Mouse (Mus musculus) central nervous system, embryonic 18 days (tissue): ENCODE results near the gene Sephs1. TPM values are rescaled to one million over a fixed set of nuclear protein-coding genes. Genes with fewer than 3 reads are reported as not detected.

Source experiments
- polyA plus RNA-seq: library from polyadenylated mRNA; depleted of rRNA; stranded (reverse); fragments of >200 nt; gene quantifications from 2 replicates; pipeline ENCODE4 v1.2.3, GENCODE M21; 2012; rRNA removed

Gene Sephs1
- polyA plus RNA-seq: 53.7 and 54.5 TPM in 2 replicates

DNA sequence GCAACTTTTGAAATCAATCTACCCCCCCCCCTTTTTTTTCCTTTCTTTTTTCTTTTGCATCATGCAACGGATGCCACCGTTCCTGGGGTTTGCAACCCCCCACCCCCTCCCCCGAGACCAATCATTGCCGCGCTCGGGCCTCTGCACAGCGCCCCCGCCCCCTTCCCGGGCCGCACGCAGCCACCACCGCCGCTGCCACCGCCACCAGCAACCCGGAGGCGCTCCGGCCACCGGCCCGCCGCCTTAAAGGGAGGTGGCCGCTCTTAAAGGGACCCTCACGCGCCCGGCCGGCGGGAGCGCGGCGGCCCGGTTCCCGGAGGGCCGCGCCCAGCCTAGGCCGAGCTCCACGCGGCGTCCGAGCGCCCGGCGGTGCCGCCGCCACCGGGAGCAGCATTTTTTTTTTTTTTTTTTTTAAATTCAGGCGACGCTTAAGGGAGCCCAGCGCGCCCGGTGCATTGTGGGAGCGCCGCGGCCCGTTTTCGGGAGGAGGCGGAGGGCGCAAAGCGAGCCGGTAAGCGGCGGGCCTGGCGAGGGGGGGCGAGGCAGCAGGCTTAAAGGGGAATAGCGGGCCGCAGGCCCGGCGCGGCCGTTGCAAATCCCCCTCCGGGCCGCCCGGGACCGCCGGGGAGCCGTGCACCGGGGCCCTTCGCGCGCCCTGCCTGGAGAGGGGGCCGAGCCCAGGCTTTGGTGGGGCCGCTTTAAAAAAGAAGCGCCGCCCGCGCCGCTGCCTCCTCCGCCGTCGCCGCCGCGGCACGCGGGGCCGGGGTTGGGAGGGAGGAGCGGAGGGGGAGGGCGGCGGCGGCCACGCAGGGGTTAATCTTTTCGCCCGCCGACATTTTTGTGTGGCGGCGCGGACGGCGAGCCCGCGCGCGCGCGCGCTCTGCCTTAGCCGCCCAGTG lies at the start of gene Sephs1:
Sephs1 (plus strand) TSS at position 215 of the 899 bp plus-strand sequence.

DNA sequence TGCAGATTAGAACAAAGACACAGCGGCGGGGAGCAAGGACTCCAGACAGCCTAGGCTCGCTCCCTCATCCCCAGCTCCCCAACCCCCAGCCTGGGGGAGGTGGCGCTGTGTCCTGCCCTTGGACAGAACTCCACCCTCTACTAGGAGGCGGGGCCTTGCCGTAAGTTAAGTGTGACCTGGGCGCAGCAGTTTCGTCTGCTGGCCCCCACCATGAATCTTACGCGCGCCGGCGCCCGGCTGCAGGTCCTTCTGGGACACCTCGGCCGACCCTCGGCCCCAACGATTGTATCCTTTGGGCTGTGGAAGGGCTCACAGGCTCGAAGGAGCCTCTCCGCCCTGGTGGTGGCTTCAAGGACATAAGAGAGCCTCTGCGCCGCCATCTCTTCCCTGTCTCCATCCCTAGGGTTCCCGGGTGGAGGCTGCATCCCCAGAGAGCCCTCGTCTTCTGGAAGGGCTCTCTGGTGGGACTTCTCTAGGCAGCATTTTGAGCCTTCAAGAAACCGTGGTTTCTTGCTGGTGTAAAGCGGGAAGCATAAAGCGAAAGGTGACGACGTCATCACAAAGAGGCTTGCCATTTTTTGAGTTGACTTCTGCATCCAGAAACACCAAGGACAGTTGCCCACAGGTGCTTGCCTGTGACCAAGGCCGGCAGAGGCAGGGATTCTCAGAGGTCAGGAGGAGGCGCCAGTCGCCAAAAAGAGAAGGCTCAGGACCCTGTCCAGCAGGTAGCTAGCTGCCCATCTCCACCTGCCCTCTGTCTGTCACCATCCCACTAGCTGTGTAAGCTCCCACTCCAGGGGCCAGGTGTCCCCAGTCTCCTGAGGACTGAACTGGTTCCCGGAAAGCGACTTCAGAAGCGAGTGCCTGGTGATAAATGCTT lies 37.7 kb downstream of the Sephs1 start, which contains the start of gene Phyh:
Phyh (plus strand) TSS at position 160 of the 880 bp plus-strand sequence.

Other genes with a start within 250 kb of the Sephs1 start
- 35.8 and 38.0 TPM in 2 replicates for gene Prpf18, start 229.5 kb upstream of the Sephs1 start, polyA plus RNA-seq
- gene Bend7, start 163.7 kb upstream of the Sephs1 start, polyA plus RNA-seq: 3.7 and 3.8 TPM in 2 replicates
- gene Phyh, start 37.5 kb downstream of the Sephs1 start, polyA plus RNA-seq: 47.5 and 52.4 TPM in 2 replicates
- gene Ucma, start 94.6 kb downstream of the Sephs1 start, polyA plus RNA-seq: 0.38 and 2.0 TPM in 2 replicates
- 4.2 and 5.3 TPM in 2 replicates for gene Mcm10, start 131.2 kb downstream of the Sephs1 start, polyA plus RNA-seq
- gene Optn, start 182.5 kb downstream of the Sephs1 start, polyA plus RNA-seq: 5.9 and 7.4 TPM in 2 replicates